Mouse (Mus musculus): ENCODE measurements around the gene Elovl2. TPM values are rescaled to one million over a fixed set of nuclear protein-coding genes. Genes with fewer than 3 reads are reported as not detected.
A peak's percentile ranks its signal among the peaks of the same experiment; 100 is the strongest.

The Elovl2 gene
- total and polyA plus RNA-seq, 2 experiments from 2014 or later = 31.5 to 34.1 TPM

- Histone ChIP-seq H3K27ac (ENCODE audit: low read depth, low read length) (no peak overlapping the region), H3K27me3 (ENCODE audit: insufficient read depth, low read length) (no peaks in the 10 kb centered on the region), H3K9me3 (ENCODE audit: low read length) (no peaks in the 10 kb centered on the region), H3K4me1 (ENCODE audit: insufficient read depth, low read length) (no peaks in the 10 kb centered on the region), H3K4me2 (ENCODE audit: low read depth, low read length, poor library complexity, severe bottlenecking) (no peak overlapping the region), H3K4me3 (ENCODE audit: low read depth, low read length) (no peak overlapping the region), H3K36me3 (ENCODE audit: insufficient read depth, low read length) (no peaks in the 10 kb centered on the region), H3K9ac (replicated peaks; ENCODE audit: low read length, poor library complexity, severe bottlenecking) (no peak overlapping the region)
- TF ChIP-seq CTCF (IDR thresholded peaks at IDR 0.05) = no peak
- 89% methylated on average over 12 of the region's 12 CpGs for WGBS
- DNase-seq (ENCODE audit: low spot score) (peak; percentile 64), ATAC-seq (ENCODE audit: low FRiP score) (no peak)
Observed at GRCm38 (mm10) chr13:41231389-41231983, 11.3 kb upstream of the Elovl2 start.

- DNase-seq (ENCODE audit: low spot score) = no peak
- Histone ChIP-seq H3K27ac (ENCODE audit: low read depth, low read length) (no peak overlapping the region), H3K9me3 (ENCODE audit: low read length) (no peaks in the 10 kb centered on the region), H3K27me3 (ENCODE audit: insufficient read depth, low read length) (no peaks in the 10 kb centered on the region), H3K4me1 (ENCODE audit: insufficient read depth, low read length) (no peaks in the 10 kb centered on the region), H3K4me2 (ENCODE audit: low read depth, low read length, poor library complexity, severe bottlenecking) (no peak overlapping the region), H3K36me3 (ENCODE audit: insufficient read depth, low read length) (no peaks in the 10 kb centered on the region), H3K9ac (replicated peaks; ENCODE audit: low read length, poor library complexity, severe bottlenecking) (no peak overlapping the region), H3K4me3 (ENCODE audit: low read depth, low read length) (no peak overlapping the region)
- TF ChIP-seq CTCF (IDR thresholded peaks at IDR 0.05) = no peak
- no peak for ATAC-seq (ENCODE audit: low FRiP score)
- 92% methylated on average over 5 of the region's 5 CpGs for WGBS
Observed at GRCm38 (mm10) chr13:41230256-41230655, 10.1 kb upstream of the Elovl2 start.

- 0 out of 2 replicates have a peak, but pooled peaks cover 6% of the 10 kb centered on the region for H3K9me3 ChIP-seq (ENCODE audit: low read length)
- ATAC-seq (ENCODE audit: low FRiP score) (no peak), DNase-seq (ENCODE audit: low spot score) (no peak)
- no peaks in the 10 kb centered on the region for H3K27me3 ChIP-seq (ENCODE audit: insufficient read depth, low read length)
- no peaks in the 10 kb centered on the region for H3K36me3 ChIP-seq (ENCODE audit: insufficient read depth, low read length)
- no peaks in the 10 kb centered on the region for H3K4me1 ChIP-seq (ENCODE audit: insufficient read depth, low read length)
- H3K27ac ChIP-seq (ENCODE audit: low read depth, low read length) = no peak overlapping the region
- H3K4me3 ChIP-seq (ENCODE audit: low read depth, low read length) = no peak overlapping the region
- H3K9ac ChIP-seq (replicated peaks; ENCODE audit: low read length, poor library complexity, severe bottlenecking) = no peak overlapping the region
- no peak overlapping the region for H3K4me2 ChIP-seq (ENCODE audit: low read depth, low read length, poor library complexity, severe bottlenecking)
- 93% methylated on average over 5 of the region's 5 CpGs for WGBS
- no peak for TF ChIP-seq CTCF (IDR thresholded peaks at IDR 0.05)
Observed at GRCm38 (mm10) chr13:41228060-41228459, 7.9 kb upstream of the Elovl2 start.

- no peak for TF ChIP-seq CTCF (IDR thresholded peaks at IDR 0.05)
- Histone ChIP-seq H3K4me3 (ENCODE audit: low read depth, low read length) (no peak overlapping the region), H3K4me1 (ENCODE audit: insufficient read depth, low read length) (no peaks in the 10 kb centered on the region), H3K27me3 (ENCODE audit: insufficient read depth, low read length) (no peaks in the 10 kb centered on the region), H3K4me2 (ENCODE audit: low read depth, low read length, poor library complexity, severe bottlenecking) (no peak overlapping the region), H3K27ac (ENCODE audit: low read depth, low read length) (no peak overlapping the region), H3K9me3 (ENCODE audit: low read length) (peaks cover 9% of the 10 kb centered on the region; the same call in 1 of the 2 replicates), H3K36me3 (ENCODE audit: insufficient read depth, low read length) (no peaks in the 10 kb centered on the region), H3K9ac (replicated peaks; ENCODE audit: low read length, poor library complexity, severe bottlenecking) (no peak overlapping the region)
- DNase-seq (ENCODE audit: low spot score) (no peak), ATAC-seq (ENCODE audit: low FRiP score) (no peak)
- 90% methylated on average over 5 of the region's 5 CpGs for WGBS
Observed at GRCm38 (mm10) chr13:41226513-41226912, 6.3 kb upstream of the Elovl2 start.

GRCm38 (mm10) chr13:41219687-41220303 is 410 bp downstream of the Elovl2 start:
- WGBS = 3% methylated on average over 29 of the region's 39 CpGs
- peaks cover 9% of the 10 kb centered on the region; the same call in 1 of the 2 replicates for H3K9me3 ChIP-seq (ENCODE audit: low read length)
- H3K9ac ChIP-seq (replicated peaks; ENCODE audit: low read length, poor library complexity, severe bottlenecking) = peak overlapping the region; percentile 84
- peak overlapping the region; percentile 58 for H3K4me2 ChIP-seq (ENCODE audit: low read depth, low read length, poor library complexity, severe bottlenecking)
- no peak for TF ChIP-seq CTCF (IDR thresholded peaks at IDR 0.05)
- H3K4me3 ChIP-seq (ENCODE audit: low read depth, low read length) = peak overlapping the region; percentile 78
- H3K27me3 ChIP-seq (ENCODE audit: insufficient read depth, low read length) = no peaks in the 10 kb centered on the region
- H3K27ac ChIP-seq (ENCODE audit: low read depth, low read length) = peak overlapping the region; percentile 65; the same call in 1 of the 2 replicates
- H3K4me1 ChIP-seq (ENCODE audit: insufficient read depth, low read length) = no peaks in the 10 kb centered on the region
- H3K36me3 ChIP-seq (ENCODE audit: insufficient read depth, low read length) = no peaks in the 10 kb centered on the region
- ATAC-seq (ENCODE audit: low FRiP score) (peak; percentile 25; the same call in 1 of the 2 replicates), DNase-seq (ENCODE audit: low spot score) (peak; percentile 34)

GRCm38 (mm10) chr13:41219056-41219455 is 1.1 kb downstream of the Elovl2 start:
- Histone ChIP-seq H3K36me3 (ENCODE audit: insufficient read depth, low read length) (no peaks in the 10 kb centered on the region), H3K4me3 (ENCODE audit: low read depth, low read length) (peak overlapping the region; percentile 78), H3K4me2 (ENCODE audit: low read depth, low read length, poor library complexity, severe bottlenecking) (peak overlapping the region; percentile 58), H3K27me3 (ENCODE audit: insufficient read depth, low read length) (no peaks in the 10 kb centered on the region), H3K9me3 (ENCODE audit: low read length) (peaks cover 9% of the 10 kb centered on the region; the same call in 1 of the 2 replicates), H3K27ac (ENCODE audit: low read depth, low read length) (no peak overlapping the region), H3K9ac (replicated peaks; ENCODE audit: low read length, poor library complexity, severe bottlenecking) (0 out of 2 replicates have a peak overlapping the region, but pooled peaks have one; percentile 84), H3K4me1 (ENCODE audit: insufficient read depth, low read length) (no peaks in the 10 kb centered on the region)
- TF ChIP-seq CTCF (IDR thresholded peaks at IDR 0.05) = no peak
- DNase-seq (ENCODE audit: low spot score) (no peak), ATAC-seq (ENCODE audit: low FRiP score) (no peak)
- WGBS = 12% methylated on average over 1 of the region's 1 CpGs
